Comparison of ENCODE assay signal across 27 mouse cellular contexts in the genomic region with DNA sequence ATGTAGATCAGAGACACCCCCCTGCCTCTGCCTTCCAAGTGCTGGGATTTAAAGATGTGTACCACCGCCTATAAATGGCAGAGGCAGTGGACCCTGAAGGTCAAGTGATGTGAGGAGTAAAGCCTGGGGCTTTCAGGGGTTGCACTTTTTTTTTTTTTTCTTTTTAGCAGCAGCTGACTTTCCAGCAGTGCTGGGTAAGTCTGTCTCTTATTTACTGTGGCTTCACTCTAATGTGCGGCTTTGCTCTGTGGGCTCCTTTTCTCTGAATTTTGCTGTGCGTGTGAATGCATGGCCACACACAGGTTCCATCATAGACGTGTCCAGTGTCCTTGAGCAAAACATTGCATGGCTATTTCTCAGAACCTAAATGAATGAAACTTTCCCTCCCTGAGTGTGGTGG. TPM values are rescaled to one million over a fixed set of nuclear protein-coding genes. Genes with fewer than 3 reads are reported as not detected.
"Had no signal": no experiment of that assay in that cellular context is flagged by ENCODE, and none has a peak within 500 bp of the region (broad histone marks: within the 10 kb centered on the region; RNA-seq: fewer than 3 reads in every experiment).

No protein-coding gene starts in this region.

- ATAC-seq: forebrain, embryonic 15.5 days had no signal

- H3K36me3 ChIP-seq: embryonic facial prominence, embryonic 10.5 days; embryonic facial prominence, embryonic 12.5 days; embryonic facial prominence, embryonic 13.5 days; embryonic facial prominence, embryonic 15.5 days; forebrain, embryonic 10.5 days; forebrain, embryonic 12.5 days; forebrain, embryonic 15.5 days had no signal

- H3K4me2 ChIP-seq: embryonic facial prominence, embryonic 12.5 days; embryonic facial prominence, embryonic 13.5 days; embryonic facial prominence, embryonic 15.5 days; forebrain, embryonic 12.5 days; forebrain, embryonic 13.5 days; forebrain, embryonic 15.5 days had no signal

- H3K9ac ChIP-seq: embryonic facial prominence, embryonic 12.5 days; embryonic facial prominence, embryonic 13.5 days; embryonic facial prominence, embryonic 15.5 days; forebrain, embryonic 12.5 days; forebrain, embryonic 13.5 days; forebrain, embryonic 15.5 days had no signal

- H3K9me3 ChIP-seq: embryonic facial prominence, embryonic 10.5 days; embryonic facial prominence, embryonic 12.5 days; embryonic facial prominence, embryonic 13.5 days; embryonic facial prominence, embryonic 15.5 days; forebrain, embryonic 10.5 days; forebrain, embryonic 12.5 days; forebrain, embryonic 13.5 days; forebrain, embryonic 15.5 days had no signal

- H3K27me3 ChIP-seq: embryonic facial prominence, embryonic 12.5 days; forebrain, embryonic 15.5 days had no signal

- H3K4me3 ChIP-seq: embryonic facial prominence, embryonic 10.5 days; embryonic facial prominence, embryonic 12.5 days; embryonic facial prominence, embryonic 13.5 days; embryonic facial prominence, embryonic 15.5 days; erythroblast, embryonic 14.5 days; forebrain, embryonic 10.5 days; forebrain, embryonic 12.5 days; forebrain, embryonic 13.5 days; forebrain, embryonic 15.5 days; gastrocnemius, adult 2 months; heart, adult 2 months had no signal

- H3K4me1 ChIP-seq: embryonic facial prominence, embryonic 12.5 days; embryonic facial prominence, embryonic 13.5 days; embryonic facial prominence, embryonic 15.5 days; forebrain, embryonic 12.5 days; forebrain, embryonic 13.5 days; forebrain, embryonic 15.5 days had no signal

- H3K27ac ChIP-seq: embryonic facial prominence, embryonic 10.5 days; embryonic facial prominence, embryonic 12.5 days; embryonic facial prominence, embryonic 13.5 days; embryonic facial prominence, embryonic 15.5 days; forebrain, embryonic 10.5 days; forebrain, embryonic 12.5 days; forebrain, embryonic 13.5 days; forebrain, embryonic 15.5 days; gastrocnemius, adult 2 months; heart, adult 2 months had no signal

RNA-seq across cellular contexts. Expression of gene Cd7, which starts 2.4 kb away (rescaled TPM):
- total RNA-seq: gastrocnemius, adult 18-20 months; gastrocnemius, adult 2 months; gastrocnemius, adult 8-10 months; gastrocnemius, postnatal 10 days; gastrocnemius, postnatal 14 days; gastrocnemius, postnatal 25 days; gastrocnemius, postnatal 36 days; gastrocnemius, postnatal 4 days had no signal
- polyA plus RNA-seq: embryonic facial prominence, embryonic 10.5 days; embryonic facial prominence, embryonic 11.5 days; erythroblast, embryonic 14.5 days; forebrain, embryonic 10.5 days; forebrain, embryonic 12.5 days; forebrain, embryonic 13.5 days; forebrain, embryonic 14.5 days; forebrain, embryonic 15.5 days; forebrain, embryonic 16.5 days had no signal

RNA-seq across cellular contexts. Expression of gene Sectm1b, which starts 21.7 kb away (rescaled TPM):
- total RNA-seq: common myeloid progenitor, adult 5-6 weeks; gastrocnemius, adult 18-20 months; gastrocnemius, adult 2 months; gastrocnemius, adult 8-10 months; gastrocnemius, postnatal 10 days; gastrocnemius, postnatal 14 days; gastrocnemius, postnatal 25 days; gastrocnemius, postnatal 36 days; gastrocnemius, postnatal 4 days; granulocyte monocyte progenitor cell, adult 5-6 weeks; heart, adult 18-20 months; heart, adult 2 months; heart, adult 8-10 months had no signal
- polyA plus RNA-seq: cortical plate, adult 2 months; embryonic facial prominence, embryonic 10.5 days; embryonic facial prominence, embryonic 11.5 days; embryonic facial prominence, embryonic 12.5 days; erythroblast, embryonic 14.5 days; forebrain, embryonic 10.5 days; forebrain, embryonic 12.5 days; forebrain, embryonic 13.5 days; forebrain, embryonic 14.5 days; forebrain, embryonic 15.5 days; forebrain, embryonic 16.5 days; frontal cortex, adult 2 months; heart, adult 2 months had no signal

RNA-seq across cellular contexts. Expression of gene Sectm1a, which starts 39.4 kb away (rescaled TPM):
- total RNA-seq: common myeloid progenitor, adult 5-6 weeks; gastrocnemius, adult 2 months; gastrocnemius, adult 8-10 months; gastrocnemius, postnatal 14 days; gastrocnemius, postnatal 25 days; gastrocnemius, postnatal 36 days; gastrocnemius, postnatal 4 days; granulocyte monocyte progenitor cell, adult 5-6 weeks; heart, adult 2 months; heart, adult 8-10 months had no signal
- polyA plus RNA-seq: cortical plate, adult 2 months; embryonic facial prominence, embryonic 10.5 days; embryonic facial prominence, embryonic 11.5 days; embryonic facial prominence, embryonic 12.5 days; erythroblast, embryonic 14.5 days; forebrain, embryonic 10.5 days; forebrain, embryonic 12.5 days; forebrain, embryonic 13.5 days; forebrain, embryonic 14.5 days; forebrain, embryonic 15.5 days; forebrain, embryonic 16.5 days; frontal cortex, adult 2 months; heart, adult 2 months had no signal
